Mouse (Mus musculus): ENCODE measurements at regions not wholly inside any gene's neighbourhood (a gene's known extent, or its start where the extent isn't known, plus 50 kb on each side); places are given as distances from the start of the nearest gene placed in this dataset.

GRCm38 (mm10) chr5:52309317-52310060 lies 54.1 kb upstream of the Sod3 start:
- no peak for DNase-seq (ENCODE audit: low read depth in 2 of 2, low spot score in 2 of 2)

- DNase-seq (ENCODE audit: low read depth in 2 of 2, low spot score in 2 of 2) = no peak
These were observed 67.3 kb upstream of the Sod3 start for GRCm38 (mm10) chr5:52296303-52296702.

- no peak for DNase-seq (ENCODE audit: low read depth in 2 of 2, low spot score in 2 of 2)
These were observed 69.1 kb upstream of the Sod3 start for GRCm38 (mm10) chr5:52294466-52294865.

DNA sequence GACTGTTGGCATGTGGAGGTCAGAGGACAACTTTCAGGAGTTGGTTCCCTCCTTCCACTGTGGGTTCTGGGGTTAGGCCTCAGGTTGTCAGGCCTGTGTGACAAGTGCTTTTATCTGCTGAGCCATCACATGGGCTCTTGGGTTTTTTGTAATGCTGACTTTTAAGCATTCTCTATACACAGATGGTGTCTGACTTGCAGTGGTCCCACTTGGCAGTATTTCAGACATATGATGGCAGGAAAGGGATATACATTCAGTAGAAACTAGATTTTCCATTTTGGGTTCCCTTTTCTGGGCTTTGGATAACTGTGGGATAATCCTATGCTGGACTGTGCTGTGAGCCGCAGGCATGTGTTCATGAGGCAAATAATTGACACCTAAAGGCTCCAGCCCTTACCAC lies 75.3 kb upstream of the Sod3 start:
- DNase-seq (ENCODE audit: low read depth in 2 of 2, low spot score in 2 of 2) = no peak

DNA sequence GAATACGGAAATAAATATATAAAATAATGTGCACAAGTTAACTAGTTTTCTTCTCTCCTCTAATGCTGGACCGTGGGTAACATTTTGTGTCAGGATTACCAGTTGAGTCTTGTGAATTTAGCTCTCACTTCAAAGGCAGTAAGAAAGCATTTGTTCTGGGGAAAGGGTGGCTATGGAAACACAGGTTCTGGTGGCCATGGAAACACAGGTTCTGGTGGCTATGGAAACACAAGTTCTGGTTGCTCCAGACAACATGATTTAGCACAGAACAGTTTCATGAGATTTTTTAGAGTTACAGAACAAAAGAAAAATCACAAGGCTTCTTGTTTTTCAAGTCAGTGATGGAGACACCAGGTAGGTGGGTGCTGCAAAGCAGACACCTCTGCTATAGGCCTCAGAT lies 82.7 kb upstream of the Sod3 start:
- no peak for DNase-seq (ENCODE audit: low read depth in 2 of 2, low spot score in 2 of 2)

DNA sequence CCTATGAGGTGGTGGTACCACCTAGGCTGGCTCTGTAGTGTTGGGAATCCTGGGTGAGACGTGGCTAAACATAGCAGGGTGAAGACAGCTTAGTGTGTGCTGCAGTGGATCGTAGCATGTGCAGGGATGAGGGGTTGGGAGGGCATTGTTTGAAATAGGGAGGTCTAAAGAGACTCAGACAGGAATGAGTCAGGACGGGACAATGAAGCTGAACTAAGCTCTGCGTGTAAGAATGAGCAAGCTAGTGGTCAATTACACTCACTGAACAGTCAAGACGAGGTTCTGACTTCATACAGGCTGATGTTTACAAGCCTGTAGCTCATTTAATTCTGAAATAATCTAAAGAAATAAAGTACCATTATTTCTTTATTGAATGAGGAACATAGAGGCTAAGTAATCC lies 85.5 kb upstream of the Sod3 start:
- DNase-seq (ENCODE audit: low read depth in 2 of 2, low spot score in 2 of 2) = no peak

DNA sequence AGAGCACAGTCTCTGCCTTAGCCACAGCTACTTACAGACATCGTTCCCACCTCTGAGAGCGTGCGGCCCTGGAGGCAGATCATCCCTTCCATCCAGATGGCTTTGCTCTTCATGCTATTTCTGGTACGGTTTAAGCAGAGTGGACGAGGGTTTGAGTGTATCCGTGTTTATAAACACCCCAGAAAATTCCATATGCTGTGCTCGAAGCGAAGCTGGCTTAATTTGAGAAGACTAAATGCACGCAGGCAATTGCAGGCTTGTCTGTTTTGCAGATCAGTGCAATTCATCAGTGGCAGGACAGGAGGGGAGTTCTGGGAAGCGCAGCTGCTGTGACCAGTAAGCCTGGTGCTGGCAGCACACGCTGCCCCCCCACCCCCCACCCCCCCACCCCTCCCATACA lies 72.9 kb upstream of the Dhx15 start:
- DNase-seq (ENCODE audit: low read depth in 2 of 2, low spot score in 2 of 2) = no peak

GRCm38 (mm10) chr5:52258075-52258474 lies 67.8 kb upstream of the Dhx15 start:
- DNase-seq (ENCODE audit: low read depth in 2 of 2, low spot score in 2 of 2) = no peak

- no peak for DNase-seq (ENCODE audit: low read depth in 2 of 2, low spot score in 2 of 2)
These were observed 64.3 kb upstream of the Dhx15 start for GRCm38 (mm10) chr5:52254602-52255071.

GRCm38 (mm10) chr5:52249804-52250203 lies 59.5 kb upstream of the Dhx15 start:
- no peak for DNase-seq (ENCODE audit: low read depth in 2 of 2, low spot score in 2 of 2)

- no peak for DNase-seq (ENCODE audit: low read depth in 2 of 2, low spot score in 2 of 2)
These were observed 53.6 kb upstream of the Dhx15 start for GRCm38 (mm10) chr5:52243931-52244330.

GRCm38 (mm10) chr5:52242414-52242813 lies 52.1 kb upstream of the Dhx15 start:
- DNase-seq (ENCODE audit: low read depth in 2 of 2, low spot score in 2 of 2) = no peak

- DNase-seq (ENCODE audit: low read depth in 2 of 2, low spot score in 2 of 2) = peak in 1 of 2 experiments; percentile 9
These were observed 50.2 kb upstream of the Dhx15 start for GRCm38 (mm10) chr5:52240540-52240939.
